Mouse (Mus musculus) thymus, postnatal 14 days (tissue): ENCODE data around the gene Wdr82.

Experiments used
- DNase-seq: peaks from one replicate; pipeline ENCODE4 v3.0.0; 2021

Gene Wdr82

GRCm38 (mm10) chr9:106170556-106171345, at the start of gene Wdr82:
Wdr82 (plus strand) TSS chr9:106170928.
- DNase-seq = peak; percentile 93

- peak; percentile 42 for DNase-seq
Measured at GRCm38 (mm10) chr9:106123599-106123998, 47.1 kb upstream of the Wdr82 start.

DNA sequence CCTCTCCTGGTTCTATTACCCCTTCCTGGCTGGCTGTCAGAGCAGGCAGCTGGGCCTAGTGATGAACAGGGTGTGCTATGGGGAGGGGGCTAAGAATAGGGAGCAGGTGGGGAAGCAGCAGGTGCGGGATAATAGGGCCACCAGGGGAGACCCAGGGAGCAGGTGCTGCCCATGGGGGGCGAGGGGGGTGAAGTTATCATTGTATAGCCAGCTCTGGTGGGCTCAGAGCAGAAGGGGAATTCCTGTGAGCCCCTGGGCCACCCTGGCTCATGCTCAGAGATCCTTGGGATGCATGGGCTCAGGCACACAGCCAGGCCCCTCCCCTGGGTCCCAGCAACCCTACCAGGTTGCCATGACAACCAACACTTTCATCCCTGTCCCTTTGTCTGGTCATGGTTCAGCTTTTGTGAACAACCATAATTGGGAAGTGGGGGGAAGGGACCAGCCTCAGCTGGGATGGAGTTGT, 43.9 kb upstream of the Wdr82 start:
- DNase-seq = no peak

DNA sequence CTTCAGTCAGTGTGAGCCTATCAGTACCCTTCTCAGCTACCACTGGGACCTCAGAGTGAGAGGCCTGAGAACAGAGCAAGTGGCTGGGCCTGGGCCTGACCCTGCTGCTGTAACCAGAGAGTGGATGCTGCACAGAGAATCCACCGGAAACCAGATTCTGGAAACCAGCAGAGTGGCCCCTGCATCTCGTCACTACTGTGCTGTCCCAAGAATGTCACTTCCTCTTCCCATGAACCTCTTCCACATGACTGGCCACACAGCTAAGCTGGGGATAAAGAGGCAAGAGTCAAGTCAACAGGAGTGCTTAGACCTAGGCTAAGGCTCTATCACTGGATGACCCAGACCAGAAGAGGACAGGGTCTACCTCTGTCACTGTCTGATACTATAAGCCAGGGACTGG, 41.7 kb upstream of the Wdr82 start:
- DNase-seq = no peak

DNA sequence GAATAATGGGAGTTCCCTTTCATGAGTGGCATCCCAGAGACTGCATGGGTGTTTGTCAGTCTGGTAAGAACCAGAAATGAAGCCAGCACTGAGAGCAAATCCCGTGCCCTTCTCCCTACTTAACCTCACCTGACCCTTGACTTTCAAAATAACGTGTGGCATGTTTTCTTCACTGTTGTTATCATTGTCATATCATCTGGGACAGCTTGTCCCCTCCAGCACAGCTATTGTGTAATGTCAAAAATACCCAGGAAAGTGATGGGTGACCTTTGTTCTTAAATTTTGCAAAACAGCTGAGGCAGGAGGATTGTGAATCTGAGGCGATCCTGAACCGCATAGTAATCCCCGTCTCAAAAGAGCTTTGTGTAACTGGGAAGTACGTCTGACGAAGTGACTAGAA, 40.5 kb upstream of the Wdr82 start:
- no peak for DNase-seq

GRCm38 (mm10) chr9:106137671-106138216, 33.0 kb upstream of the Wdr82 start:
- DNase-seq = no peak

- no peak for DNase-seq
Measured at GRCm38 (mm10) chr9:106139763-106140162, 31.0 kb upstream of the Wdr82 start.

DNA sequence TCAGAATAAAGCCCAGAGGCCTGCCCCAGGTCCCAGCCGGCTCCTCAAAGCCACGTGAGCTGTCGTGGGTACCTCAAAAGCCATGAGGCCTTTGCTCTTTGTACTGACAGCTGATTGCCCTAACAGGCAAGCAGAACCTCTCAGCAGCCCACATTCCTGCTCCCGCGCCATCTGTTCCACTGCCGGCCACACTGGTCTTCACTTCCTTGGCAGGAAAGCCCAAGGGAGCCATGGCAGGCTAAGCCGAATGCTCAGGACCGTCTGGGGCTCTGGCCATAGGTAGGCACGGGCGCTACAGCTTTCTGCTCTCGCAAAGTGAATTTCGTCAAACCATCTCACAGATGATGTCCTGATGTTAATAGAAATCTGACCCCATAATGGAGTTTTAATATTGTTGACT, 28.8 kb upstream of the Wdr82 start:
- no peak for DNase-seq

DNA sequence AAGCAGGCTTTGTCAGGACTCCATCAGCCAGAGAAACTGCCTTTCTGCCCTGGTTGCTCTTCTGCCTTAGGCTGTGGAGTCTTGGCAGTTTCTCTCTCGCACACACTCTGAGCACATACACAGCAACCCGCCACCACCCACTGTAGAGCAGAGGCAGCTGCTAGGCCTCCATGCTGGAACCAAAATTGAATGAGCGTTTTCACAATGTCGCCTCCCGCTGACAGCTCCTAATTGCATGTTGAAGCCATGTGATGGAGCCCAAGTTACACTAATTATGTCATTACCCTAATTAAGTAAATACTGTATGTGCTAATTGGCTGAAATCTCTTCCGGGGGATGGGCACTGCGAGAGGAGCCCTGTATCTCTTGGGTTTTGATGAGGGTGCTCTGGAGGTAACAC, 26.6 kb upstream of the Wdr82 start:
- no peak for DNase-seq

DNA sequence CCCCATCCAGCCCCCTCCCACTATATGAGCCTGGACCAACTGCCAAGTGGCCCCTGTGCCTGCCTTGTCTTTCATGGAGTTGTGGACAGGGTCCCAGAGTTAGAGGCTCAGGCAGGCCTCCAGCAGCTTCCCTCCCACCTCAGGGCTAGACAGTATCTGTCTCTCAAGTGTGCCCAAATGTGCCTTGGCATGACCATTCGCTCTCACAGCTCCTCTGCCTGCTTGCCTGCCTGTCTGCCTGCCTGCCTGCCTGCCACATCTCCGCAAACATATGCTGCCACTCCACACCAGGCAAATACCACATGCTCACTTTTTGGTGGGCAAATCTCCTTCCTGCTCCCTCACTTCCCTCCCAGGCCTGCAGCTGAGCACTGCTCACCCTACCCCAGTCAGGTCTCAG, 25.1 kb upstream of the Wdr82 start:
- no peak for DNase-seq

- no peak for DNase-seq
Measured at GRCm38 (mm10) chr9:106147281-106147680, 23.4 kb upstream of the Wdr82 start.

- no peak for DNase-seq
Measured at GRCm38 (mm10) chr9:106147851-106148431, 22.8 kb upstream of the Wdr82 start.

- DNase-seq = no peak
Measured at GRCm38 (mm10) chr9:106148541-106149398, 22.0 kb upstream of the Wdr82 start.

- no peak for DNase-seq
Measured at GRCm38 (mm10) chr9:106149399-106149754, 21.4 kb upstream of the Wdr82 start.

DNA sequence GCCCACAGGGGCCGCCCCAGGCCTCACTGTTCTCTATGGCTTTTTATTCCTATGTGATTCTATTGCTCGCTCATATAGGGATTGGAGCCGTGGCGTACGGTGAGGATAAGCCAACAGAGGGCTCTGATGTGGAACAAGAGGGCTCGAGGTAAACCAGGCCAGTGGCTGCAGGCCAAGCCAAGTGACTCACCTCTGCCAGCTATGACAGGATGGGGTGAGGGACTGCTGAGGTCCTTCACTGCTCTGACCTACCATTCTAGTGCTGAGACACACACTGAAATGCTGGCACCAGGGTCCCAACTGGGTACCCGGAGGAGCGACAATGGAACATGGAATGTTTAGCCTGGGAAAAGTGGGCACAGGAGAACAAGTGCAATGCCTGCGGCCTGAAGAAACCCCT, 16.6 kb upstream of the Wdr82 start:
- DNase-seq = no peak

DNA sequence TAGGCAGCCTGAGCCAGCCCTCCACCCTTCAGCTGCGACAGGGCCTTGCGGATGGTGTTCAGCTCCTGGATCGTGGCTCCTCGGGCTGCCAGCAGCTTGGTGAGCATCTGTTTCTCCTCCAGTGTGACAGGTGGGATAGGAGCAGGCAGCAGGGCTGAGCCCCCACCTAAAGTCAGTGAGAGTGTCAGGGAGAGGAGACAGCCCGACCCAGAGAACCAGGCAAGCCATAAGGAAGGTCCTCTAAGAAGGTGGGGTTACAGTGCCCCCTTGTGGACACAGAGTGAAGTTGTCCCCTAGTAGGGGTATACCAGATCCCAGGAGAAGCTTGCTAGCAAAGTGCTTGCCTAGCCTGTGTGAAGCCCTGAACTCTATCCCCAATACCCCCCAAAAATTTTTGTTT, 14.3 kb upstream of the Wdr82 start:
- DNase-seq = peak; percentile 67

DNA sequence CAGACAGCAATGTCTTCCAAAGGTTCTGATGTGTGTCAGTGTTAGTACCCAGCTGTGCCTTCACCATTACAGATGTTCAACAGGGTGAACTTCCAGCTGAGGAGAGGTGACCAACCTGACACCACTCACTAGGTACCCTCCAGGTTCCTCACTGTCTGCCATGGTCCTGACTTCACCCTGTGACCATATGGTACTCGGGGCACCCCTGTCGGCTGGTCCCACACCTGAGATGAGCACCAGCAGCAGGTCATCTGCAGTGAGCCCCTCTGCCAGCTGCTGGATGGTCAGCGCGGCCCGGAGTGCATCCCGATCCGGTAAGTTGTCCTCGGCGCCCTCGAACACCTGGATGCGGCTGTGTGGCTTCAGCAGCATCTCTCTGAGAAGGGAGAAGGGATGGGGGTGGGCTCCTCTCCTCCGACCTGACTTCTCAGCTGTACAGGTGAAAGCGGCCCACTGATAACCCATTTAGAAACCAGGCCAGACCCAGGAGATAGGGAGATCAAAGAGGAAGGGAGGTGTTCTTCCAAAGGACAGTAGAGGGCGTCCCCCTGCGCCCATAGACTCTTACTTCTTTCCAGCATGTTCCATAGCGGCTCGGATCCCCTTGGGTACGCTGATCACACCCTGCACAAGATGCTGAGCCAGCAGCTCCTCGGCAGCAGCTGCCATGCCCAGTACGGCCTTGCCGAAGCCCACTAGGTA, 13.7 kb upstream of the Wdr82 start:
- DNase-seq = no peak

GRCm38 (mm10) chr9:106157623-106157925, 13.2 kb upstream of the Wdr82 start:
- no peak for DNase-seq

DNA sequence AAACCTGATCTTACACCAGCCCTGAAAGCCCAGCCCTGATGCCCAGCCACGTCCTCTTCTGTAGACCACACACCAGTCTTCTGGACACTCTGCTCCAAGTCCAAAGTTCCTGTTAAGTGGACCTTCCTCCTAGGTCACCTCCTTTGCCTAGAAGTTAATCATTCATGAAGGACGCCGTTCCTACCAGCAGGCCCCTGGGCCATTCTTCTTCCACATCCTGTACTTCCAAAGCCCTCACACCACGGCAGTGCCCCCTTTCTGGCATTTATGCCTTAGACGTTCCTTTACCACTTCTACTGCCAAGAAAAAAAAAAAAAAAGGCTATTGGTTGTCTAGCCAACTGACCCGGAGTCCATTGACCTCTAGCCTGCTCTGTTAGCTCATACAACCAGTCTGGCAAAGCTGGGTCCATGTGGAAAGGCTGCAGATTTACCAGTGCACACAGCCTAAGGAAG, 12.7 kb upstream of the Wdr82 start, which contains the start of gene Glyctk:
Glyctk (minus strand) TSS at position 102 of the 455 bp plus-strand sequence.
- DNase-seq = no peak

- DNase-seq = no peak
Measured at GRCm38 (mm10) chr9:106159237-106159636, 11.5 kb upstream of the Wdr82 start.

GRCm38 (mm10) chr9:106159784-106160301, 10.9 kb upstream of the Wdr82 start:
- peak; percentile 80 for DNase-seq

DNA sequence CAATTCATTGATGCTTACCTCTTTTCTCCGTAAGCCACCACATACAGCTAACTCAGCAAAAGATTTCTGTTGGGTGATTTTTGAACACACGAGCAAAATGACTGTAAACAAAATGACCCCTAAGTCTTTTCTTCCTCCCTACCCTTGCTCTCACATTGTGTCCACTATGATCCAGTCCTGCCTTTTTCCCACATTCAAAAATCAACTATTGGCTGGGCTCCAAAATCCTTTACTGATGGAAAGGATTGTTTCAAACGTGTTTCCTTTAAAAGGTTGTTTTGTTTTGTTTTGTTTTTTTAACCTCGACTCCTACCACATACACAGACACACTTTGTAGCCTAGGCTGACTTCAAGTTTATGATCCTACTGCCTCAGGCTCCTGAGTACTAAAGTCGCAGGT, 10.3 kb upstream of the Wdr82 start:
- DNase-seq = no peak

DNA sequence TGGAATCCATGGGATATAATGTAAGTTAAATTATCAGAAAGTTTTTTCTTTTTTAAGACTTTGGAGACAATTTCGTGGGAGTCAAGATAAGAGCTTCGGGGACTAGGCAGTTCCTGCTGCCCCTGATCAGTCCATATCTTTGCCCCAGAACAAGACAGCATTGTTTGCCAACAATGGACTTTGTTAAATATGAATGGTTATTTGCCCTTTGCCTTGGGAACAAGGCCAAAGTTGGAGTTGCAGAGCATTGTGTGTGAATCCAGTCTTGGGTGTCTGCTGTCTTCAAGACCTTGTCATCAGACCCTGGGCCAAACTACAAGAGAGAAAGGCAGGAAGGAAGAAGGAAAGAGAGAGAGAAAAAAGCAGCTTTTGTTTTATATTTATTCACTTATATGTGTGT, 4.0 kb upstream of the Wdr82 start:
- DNase-seq = no peak
